Mouse (Mus musculus): ENCODE measurements at regions not wholly inside any gene's neighbourhood (a gene's known extent, or its start where the extent isn't known, plus 50 kb on each side); places are given as distances from the start of the nearest gene placed in this dataset.

- no peak for DNase-seq
These were observed 65.0 kb downstream of the Atxn7l3b start for GRCm38 (mm10) chr10:112863808-112864207.

GRCm38 (mm10) chr10:112863375-112863774 is 65.4 kb downstream of the Atxn7l3b start:
- no peak for DNase-seq

GRCm38 (mm10) chr10:112851997-112852396 is 76.8 kb downstream of the Atxn7l3b start:
- DNase-seq = no peak

GRCm38 (mm10) chr10:112846225-112846624 is 82.6 kb downstream of the Atxn7l3b start:
- DNase-seq = no peak

- no peak for DNase-seq
These were observed 91.3 kb downstream of the Atxn7l3b start for GRCm38 (mm10) chr10:112837400-112838035.

GRCm38 (mm10) chr10:112835970-112836369 is 92.8 kb downstream of the Atxn7l3b start:
- peak; percentile 47 to 57 for DNase-seq

GRCm38 (mm10) chr10:112835508-112835907 is 93.3 kb downstream of the Atxn7l3b start:
- DNase-seq = no peak

GRCm38 (mm10) chr10:112810181-112810580 is 118.6 kb downstream of the Atxn7l3b start:
- no peak for DNase-seq

- peak; percentile 36 to 59 for DNase-seq
These were observed 125.2 kb downstream of the Atxn7l3b start for GRCm38 (mm10) chr10:112803557-112803956.

GRCm38 (mm10) chr10:112801560-112801959 is 127.2 kb downstream of the Atxn7l3b start:
- peak; percentile 61 to 73 for DNase-seq

GRCm38 (mm10) chr10:112798603-112799002 is 130.2 kb downstream of the Atxn7l3b start:
- no peak for DNase-seq

GRCm38 (mm10) chr10:112798090-112798489 is 130.7 kb downstream of the Atxn7l3b start:
- DNase-seq = no peak

GRCm38 (mm10) chr10:112795938-112796337 is 132.9 kb downstream of the Atxn7l3b start:
- DNase-seq = no peak

- no peak for DNase-seq
These were observed 133.3 kb downstream of the Atxn7l3b start for GRCm38 (mm10) chr10:112795473-112795872.

GRCm38 (mm10) chr10:112788236-112788635 is 140.6 kb downstream of the Atxn7l3b start:
- no peak for DNase-seq

- DNase-seq = no peak
These were observed 154.5 kb downstream of the Atxn7l3b start for GRCm38 (mm10) chr10:112774262-112774661.

- peak; percentile 21 to 35 for DNase-seq
These were observed 182.1 kb downstream of the Atxn7l3b start for GRCm38 (mm10) chr10:112746683-112747082.

GRCm38 (mm10) chr10:112743527-112743926 is 185.3 kb downstream of the Atxn7l3b start:
- no peak for DNase-seq

- DNase-seq = no peak
These were observed 186.7 kb downstream of the Atxn7l3b start for GRCm38 (mm10) chr10:112742123-112742522.

Data from cerebellum, postnatal 10 days (tissue).